Mouse (Mus musculus): ENCODE measurements around the gene Cldn13. TPM values are rescaled to one million over a fixed set of nuclear protein-coding genes. Genes with fewer than 3 reads are reported as not detected.
"Not testable (repeated sequence)": the region's sequence is repeated elsewhere in the genome, so short reads cannot be mapped to it uniquely, and the experiment has no call there.

The Cldn13 gene
- total RNA-seq (2015) (17.0 and 19.0 TPM in 2 replicates), total RNA-seq (2017) (5.3 and 10.9 TPM in 2 replicates)

GRCm38 (mm10) chr5:134915311-134915710 lies at the start of gene Cldn13:
Gene Cldn13 (minus strand): TSS chr5:134915526.
- ATAC-seq (replicated peaks; ENCODE audit: poor library complexity): peak; percentile 47

GRCm38 (mm10) chr5:134964655-134965054 lies 49.3 kb upstream of the Cldn13 start:
- ATAC-seq (replicated peaks; ENCODE audit: poor library complexity): not testable (repeated sequence)

- no peak for ATAC-seq (replicated peaks; ENCODE audit: poor library complexity)
Observed at GRCm38 (mm10) chr5:134963546-134963945, 48.2 kb upstream of the Cldn13 start.

- no peak for ATAC-seq (replicated peaks; ENCODE audit: poor library complexity)
Observed at GRCm38 (mm10) chr5:134961519-134961918, 46.2 kb upstream of the Cldn13 start.

- ATAC-seq (replicated peaks; ENCODE audit: poor library complexity): peak; percentile 29; the same call in 1 of the 2 replicates
Observed at GRCm38 (mm10) chr5:134960430-134960829, 45.1 kb upstream of the Cldn13 start.

- ATAC-seq (replicated peaks; ENCODE audit: poor library complexity): peak; percentile 44
Observed at GRCm38 (mm10) chr5:134959114-134959513, 43.8 kb upstream of the Cldn13 start.

GRCm38 (mm10) chr5:134955491-134955890 lies 40.2 kb upstream of the Cldn13 start:
- no peak for ATAC-seq (replicated peaks; ENCODE audit: poor library complexity)

- peak; percentile 68 for ATAC-seq (replicated peaks; ENCODE audit: poor library complexity)
Observed at GRCm38 (mm10) chr5:134951053-134951884, 35.9 kb upstream of the Cldn13 start.

GRCm38 (mm10) chr5:134948085-134948439 lies 32.7 kb upstream of the Cldn13 start:
- no peak for ATAC-seq (replicated peaks; ENCODE audit: poor library complexity)

GRCm38 (mm10) chr5:134947420-134948084 lies 32.2 kb upstream of the Cldn13 start:
- ATAC-seq (replicated peaks; ENCODE audit: poor library complexity): no peak

GRCm38 (mm10) chr5:134946857-134947255 lies 31.5 kb upstream of the Cldn13 start, which contains the start of gene Cldn4:
Gene Cldn4 (minus strand): TSS chr5:134946934.
- ATAC-seq (replicated peaks; ENCODE audit: poor library complexity): no peak

- ATAC-seq (replicated peaks; ENCODE audit: poor library complexity): no peak
Observed at GRCm38 (mm10) chr5:134946063-134946856, 30.9 kb upstream of the Cldn13 start.

GRCm38 (mm10) chr5:134945266-134945959 lies 30.1 kb upstream of the Cldn13 start:
- ATAC-seq (replicated peaks; ENCODE audit: poor library complexity): no peak

GRCm38 (mm10) chr5:134944179-134944578 lies 28.9 kb upstream of the Cldn13 start:
- no peak for ATAC-seq (replicated peaks; ENCODE audit: poor library complexity)

- ATAC-seq (replicated peaks; ENCODE audit: poor library complexity): no peak
Observed at GRCm38 (mm10) chr5:134942740-134943139, 27.4 kb upstream of the Cldn13 start.

GRCm38 (mm10) chr5:134941472-134942209 lies 26.3 kb upstream of the Cldn13 start:
- ATAC-seq (replicated peaks; ENCODE audit: poor library complexity): no peak

- not testable (repeated sequence) for ATAC-seq (replicated peaks; ENCODE audit: poor library complexity)
Observed at GRCm38 (mm10) chr5:134939554-134939953, 24.2 kb upstream of the Cldn13 start.

- ATAC-seq (replicated peaks; ENCODE audit: poor library complexity): no peak
Observed at GRCm38 (mm10) chr5:134939069-134939468, 23.7 kb upstream of the Cldn13 start.

- ATAC-seq (replicated peaks; ENCODE audit: poor library complexity): no peak
Observed at GRCm38 (mm10) chr5:134936626-134937185, 21.4 kb upstream of the Cldn13 start.

GRCm38 (mm10) chr5:134936051-134936450 lies 20.7 kb upstream of the Cldn13 start:
- no peak for ATAC-seq (replicated peaks; ENCODE audit: poor library complexity)

All from megakaryocyte progenitor cell, adult 5-6 weeks (primary cell).